ENCODE assay signal across 22 mouse cellular contexts in genomic region chr5:75295676-75296075, GRCm38 (mm10).
DNase-seq lines count a peak whose midpoint lies in the region; ATAC-seq lines count a peak whose summit lies in the region.
"Had no signal": no experiment of that assay in that cellular context is flagged by ENCODE, and none has a peak within 500 bp of the region (broad histone marks: within the 10 kb centered on the region; RNA-seq: fewer than 3 reads in every experiment).

No protein-coding gene starts in this region.

- 0 out of 2 replicates have a peak, but pooled peaks cover 6% of the 10 kb centered on the region for H3K4me1 ChIP-seq in hindbrain, embryonic 14.5 days (replicated peaks; ENCODE audit: control insufficient read depth, insufficient read depth, low read length)
- peaks cover 4% of the 10 kb centered on the region for H3K4me1 ChIP-seq in hindbrain, embryonic 10.5 days (replicated peaks)
- H3K4me1 ChIP-seq: embryonic facial prominence, embryonic 13.5 days; heart, embryonic 10.5 days; limb, embryonic 15.5 days; liver, embryonic 15.5 days; neural tube, embryonic 13.5 days had no signal

- 51% methylated on average over 2 of the region's 2 CpGs for WGBS in hindbrain, embryonic 14.5 days
- WGBS in hindbrain, embryonic 10.5 days = 71% methylated on average over 2 of the region's 2 CpGs

- no peak overlapping the region for H3K4me2 ChIP-seq in hindbrain, embryonic 14.5 days (replicated peaks)
- H3K4me2 ChIP-seq: embryonic facial prominence, embryonic 13.5 days; limb, embryonic 15.5 days; liver, embryonic 15.5 days; neural tube, embryonic 13.5 days had no signal

- no peaks in the 10 kb centered on the region for H3K36me3 ChIP-seq in hindbrain, embryonic 14.5 days (replicated peaks; ENCODE audit: control insufficient read depth, insufficient read depth)
- H3K36me3 ChIP-seq in hindbrain, embryonic 10.5 days = no peaks in the 10 kb centered on the region
- H3K36me3 ChIP-seq: embryonic facial prominence, embryonic 13.5 days; heart, embryonic 10.5 days; limb, embryonic 15.5 days; liver, embryonic 15.5 days; neural tube, embryonic 13.5 days had no signal

- ATAC-seq in hindbrain, embryonic 14.5 days (ENCODE audit: low FRiP score) = no peak

- no peak overlapping the region for H3K9ac ChIP-seq in hindbrain, embryonic 14.5 days
- H3K9ac ChIP-seq: embryonic facial prominence, embryonic 13.5 days; limb, embryonic 15.5 days; liver, embryonic 15.5 days; neural tube, embryonic 13.5 days had no signal

- no peaks in the 10 kb centered on the region for H3K27me3 ChIP-seq in hindbrain, embryonic 14.5 days (ENCODE audit: control insufficient read depth, insufficient read depth, low read length)
- H3K27me3 ChIP-seq in hindbrain, embryonic 10.5 days (ENCODE audit: insufficient read depth, poor library complexity, severe bottlenecking) = no peaks in the 10 kb centered on the region; the same call in 1 of the 2 replicates
- H3K27me3 ChIP-seq: embryonic facial prominence, embryonic 13.5 days; limb, embryonic 15.5 days; liver, embryonic 15.5 days; neural tube, embryonic 13.5 days had no signal

- H3K27ac ChIP-seq in hindbrain, embryonic 14.5 days = no peak overlapping the region
- no peak overlapping the region for H3K27ac ChIP-seq in hindbrain, embryonic 10.5 days
- H3K27ac ChIP-seq: embryonic facial prominence, embryonic 13.5 days; gastrocnemius, adult 2 months; heart, embryonic 10.5 days; kidney, postnatal 0 days; layer of hippocampus, adult 2 months; limb, embryonic 15.5 days; liver, embryonic 15.5 days; neural tube, embryonic 13.5 days had no signal

- H3K9me3 ChIP-seq in hindbrain, embryonic 14.5 days (ENCODE audit: control insufficient read depth, low read length) = no peaks in the 10 kb centered on the region
- no peaks in the 10 kb centered on the region for H3K9me3 ChIP-seq in hindbrain, embryonic 10.5 days
- H3K9me3 ChIP-seq: embryonic facial prominence, embryonic 13.5 days; heart, embryonic 10.5 days; limb, embryonic 15.5 days; liver, embryonic 15.5 days; neural tube, embryonic 13.5 days had no signal

- no peak overlapping the region for H3K4me3 ChIP-seq in hindbrain, embryonic 14.5 days (replicated peaks; ENCODE audit: low read length)
- H3K4me3 ChIP-seq in hindbrain, embryonic 10.5 days = no peak overlapping the region
- H3K4me3 ChIP-seq: embryonic facial prominence, embryonic 13.5 days; gastrocnemius, adult 2 months; heart, embryonic 10.5 days; layer of hippocampus, adult 2 months; limb, embryonic 15.5 days; liver, embryonic 15.5 days; neural tube, embryonic 13.5 days had no signal

- DNase-seq in hindbrain, embryonic 14.5 days (ENCODE audit: low spot score) = peak; percentile 53
- no peak for DNase-seq in hindbrain, embryonic 10.5 days (ENCODE audit: low spot score)
- DNase-seq in R1 (ENCODE audit: low read depth, low spot score) (peak; percentile 21), ZHBTc4 (ENCODE audit: low read depth, low spot score) (peak; percentile 6)
- DNase-seq in mesoderm, embryonic 11.5 days (ENCODE audit: low read depth, low spot score) = peak; percentile 37
- no peak for DNase-seq in thymus, postnatal 4 days
- DNase-seq in spleen, postnatal 36 days (ENCODE audit: low spot score in 2 of 2) = no peak
- DNase-seq: adrenal gland, adult 8-10 months; cerebellum, adult 18-20 months; cerebellum, postnatal 25 days; gastrocnemius, adult 2 months; kidney, adult 18-20 months; layer of hippocampus, postnatal 36 days; lung, postnatal 10 days; right cerebral cortex, postnatal 14 days had no signal

Comparison
In these comparisons a context has a peak if more than half of its experiments do, and no peak if none do; other contexts are left out.
1. DNase-seq: peak in hindbrain, embryonic 14.5 days (single experiment), R1 (single experiment), ZHBTc4 (single experiment) and mesoderm, embryonic 11.5 days (single experiment); none in hindbrain, embryonic 10.5 days (single experiment), thymus, postnatal 4 days (single experiment) and spleen, postnatal 36 days (0 of 2).